Mouse (Mus musculus) kidney, postnatal 10 days (tissue): ENCODE data around the gene Hist1h3d.
A peak's percentile ranks its signal among the peaks of the same experiment; 100 is the strongest.
"Not testable (repeated sequence)": the region's sequence is repeated elsewhere in the genome, so short reads cannot be mapped to it uniquely, and the experiment has no call there.

Experiments used
- DNase-seq: peaks from one replicate; pipeline ENCODE4 v3.0.0; 2021; ENCODE audit warnings: mixed read lengths

Gene Hist1h3d

DNA sequence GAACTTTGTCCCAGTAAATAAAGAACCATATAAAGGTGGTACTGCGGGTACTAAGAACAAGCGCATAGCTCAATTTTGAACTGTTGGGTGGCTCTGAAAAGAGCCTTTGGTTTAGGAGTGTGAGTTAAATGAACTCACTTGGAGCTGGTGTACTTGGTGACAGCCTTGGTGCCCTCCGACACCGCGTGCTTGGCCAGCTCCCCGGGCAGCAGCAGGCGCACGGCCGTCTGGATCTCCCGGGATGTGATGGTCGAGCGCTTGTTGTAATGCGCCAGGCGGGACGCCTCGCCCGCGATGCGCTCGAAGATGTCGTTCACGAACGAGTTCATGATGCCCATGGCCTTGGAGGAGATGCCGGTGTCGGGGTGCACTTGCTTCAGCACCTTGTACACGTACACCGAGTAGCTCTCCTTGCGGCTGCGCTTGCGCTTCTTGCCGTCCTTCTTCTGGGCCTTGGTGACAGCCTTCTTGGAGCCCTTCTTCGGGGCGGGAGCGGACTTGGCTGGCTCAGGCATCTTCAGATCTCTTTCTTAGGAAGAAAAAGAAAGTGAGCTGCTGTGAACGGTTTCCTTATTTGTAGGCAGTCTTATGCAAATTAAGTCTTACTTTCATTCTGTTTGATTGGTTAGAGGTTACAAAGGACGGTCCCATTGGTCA lies 10.0 kb downstream of the Hist1h3d start:
- peak; percentile 68 for DNase-seq

DNA sequence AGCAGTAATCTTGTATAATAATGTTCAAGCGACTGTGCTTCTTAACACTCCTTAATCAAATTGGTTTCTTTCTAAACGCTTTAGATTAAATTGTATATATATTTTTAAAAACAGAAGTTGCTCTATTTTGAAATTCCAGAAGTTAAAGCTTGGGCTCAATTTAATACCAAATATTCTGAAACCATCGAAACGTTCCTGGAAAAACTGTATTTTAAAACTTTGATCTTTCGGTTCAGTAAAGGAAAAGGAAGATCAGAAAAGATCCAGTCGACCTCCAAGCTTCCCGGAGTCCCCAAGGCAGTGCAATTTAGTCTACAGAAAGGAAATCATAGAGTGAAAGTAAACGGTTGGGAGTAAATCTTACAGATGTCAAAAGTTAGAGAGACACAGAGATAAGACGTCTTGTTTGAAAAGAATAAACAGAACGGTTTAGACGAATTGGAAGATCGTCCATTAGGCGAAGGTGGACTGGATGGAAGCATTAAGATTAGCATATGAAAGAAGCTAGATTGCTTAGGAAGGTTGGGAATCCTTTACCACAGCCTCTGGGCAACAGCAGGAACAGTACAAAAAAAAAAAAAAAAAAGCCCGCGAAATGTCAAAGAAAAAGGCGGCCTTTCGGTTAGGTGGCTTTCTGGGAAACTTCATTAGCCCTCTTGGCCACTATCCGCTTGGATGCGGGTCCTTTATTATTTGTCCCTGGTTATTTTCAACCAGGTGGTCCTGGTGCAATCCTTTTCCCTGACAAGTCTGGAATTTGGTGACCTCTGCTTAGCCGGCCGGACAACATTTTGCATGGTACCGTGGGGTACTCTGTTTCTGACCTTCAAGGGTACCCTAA lies 10.8 kb downstream of the Hist1h3d start:
- no peak for DNase-seq

DNA sequence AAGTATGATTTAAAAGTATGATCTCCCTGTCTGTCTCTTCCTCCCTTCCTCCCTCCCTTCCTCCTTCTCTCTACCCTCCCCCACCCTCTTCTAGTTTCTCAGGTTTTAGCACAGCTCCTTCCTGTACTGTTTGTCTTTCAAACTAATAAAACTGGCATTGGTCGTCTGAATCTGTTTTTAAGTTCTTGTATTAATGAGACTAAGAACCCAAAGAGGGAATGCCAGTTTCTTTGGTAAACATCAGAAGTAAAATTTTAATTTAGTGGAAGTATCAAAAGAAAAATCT lies 11.3 kb downstream of the Hist1h3d start:
- DNase-seq = no peak

DNA sequence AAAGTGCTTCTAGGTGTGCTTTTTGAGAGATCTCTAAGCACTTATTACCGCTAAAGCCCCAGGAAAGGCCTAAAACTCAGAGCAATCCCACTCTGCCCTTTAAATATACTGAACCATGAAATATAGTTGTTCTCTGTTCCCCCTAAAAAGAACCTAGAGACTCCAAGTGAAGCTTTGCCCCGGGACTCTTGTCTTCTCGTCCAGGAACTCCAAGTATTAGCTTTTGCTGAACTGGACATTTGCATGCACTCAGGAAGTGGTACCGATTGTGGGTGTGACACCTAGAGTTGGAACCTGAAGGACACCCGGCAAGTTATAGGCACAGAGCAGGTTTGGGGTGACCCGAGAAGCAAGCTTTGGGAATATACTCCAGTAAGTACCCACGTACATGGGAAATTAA lies 15.6 kb downstream of the Hist1h3d start:
- DNase-seq = no peak

DNA sequence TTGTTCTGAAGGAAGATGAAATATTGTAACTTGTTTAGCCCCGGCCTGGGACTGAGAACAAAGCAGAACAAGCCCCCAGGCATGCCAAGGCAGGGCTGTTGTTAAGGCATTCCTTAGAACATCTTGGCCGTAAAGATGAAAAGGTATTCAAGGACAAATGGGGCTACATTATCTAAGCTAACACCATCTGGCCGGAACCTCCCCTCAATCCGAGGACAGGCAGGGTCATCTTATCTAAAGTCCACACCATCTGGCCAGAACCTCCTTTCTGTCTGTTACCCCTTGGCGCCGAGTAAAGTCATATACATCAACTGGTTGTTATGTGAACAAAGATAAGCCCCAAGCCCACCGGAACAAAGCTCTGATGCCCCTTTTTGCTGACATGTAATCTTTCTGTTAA lies 16.3 kb downstream of the Hist1h3d start:
- not testable (repeated sequence) for DNase-seq

DNA sequence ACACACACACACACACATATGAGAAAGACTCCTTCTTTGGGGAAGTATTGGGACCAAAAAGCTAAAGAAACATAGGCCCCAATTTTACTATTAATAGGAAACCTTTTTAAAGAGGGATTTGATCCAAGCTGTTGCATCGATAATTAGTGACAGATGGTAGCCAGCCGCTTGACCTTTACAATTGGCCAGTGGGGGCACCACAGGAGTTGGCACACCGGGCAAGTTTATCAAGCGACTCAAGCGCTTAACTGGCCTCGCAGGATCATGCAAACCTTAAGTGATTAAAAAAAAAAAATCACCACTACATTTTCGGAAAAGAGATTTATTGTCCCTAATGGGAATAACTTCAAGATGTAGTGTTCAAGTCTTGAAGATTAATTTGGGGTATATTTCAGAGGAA lies 17.1 kb downstream of the Hist1h3d start:
- no peak for DNase-seq

DNA sequence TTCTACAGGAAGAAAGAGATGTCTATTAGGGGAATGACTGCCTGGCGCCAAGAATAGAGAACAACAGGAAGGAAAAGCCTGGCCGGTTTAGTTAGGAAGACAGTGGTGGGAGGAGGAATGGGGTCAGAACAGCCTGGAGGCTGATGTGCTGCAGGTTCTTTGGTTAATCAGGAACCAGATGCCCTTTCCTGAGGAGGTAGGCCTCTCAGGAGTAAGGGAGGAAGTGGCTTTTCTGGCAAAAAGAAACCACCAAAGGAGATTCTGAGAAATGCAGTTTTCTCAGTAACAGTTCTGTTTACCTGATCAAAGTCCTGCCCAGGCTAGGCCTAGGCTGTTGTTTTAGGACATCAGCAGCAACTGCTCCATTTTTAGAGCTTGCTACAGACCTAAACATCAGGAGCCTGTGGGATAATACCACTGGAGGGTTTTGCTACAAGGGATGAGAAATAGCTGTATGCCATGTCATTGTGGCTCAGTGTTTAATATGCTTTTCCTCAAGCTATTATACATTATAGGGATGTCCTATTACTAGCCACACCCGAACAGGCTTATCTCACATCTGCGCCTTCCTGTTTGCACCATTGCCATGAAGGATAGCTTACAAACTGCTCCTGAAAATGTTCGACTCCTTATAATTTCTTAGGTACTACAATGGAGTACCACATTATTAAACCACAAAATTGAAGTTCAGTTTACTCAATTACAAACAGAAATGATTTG lies 17.6 kb downstream of the Hist1h3d start:
- no peak for DNase-seq

DNA sequence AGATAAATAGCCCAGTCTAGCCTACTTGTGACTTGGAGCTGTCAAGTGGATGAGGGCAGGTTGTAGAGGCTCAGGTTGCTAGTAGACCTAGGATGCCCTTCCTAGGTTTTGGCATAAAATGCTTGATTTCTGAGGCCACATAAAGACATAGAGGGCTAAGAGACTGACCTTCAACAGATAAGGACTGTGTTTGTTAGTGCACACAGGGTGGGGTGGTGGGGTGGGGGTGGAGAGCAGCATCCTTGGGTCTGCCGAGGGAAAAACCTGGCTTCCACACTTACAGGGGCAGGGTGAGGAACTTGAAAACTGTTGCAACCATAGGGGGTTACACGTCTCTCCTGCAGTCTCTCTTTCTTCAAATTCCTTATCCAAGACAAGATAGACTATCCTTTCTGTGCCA lies 19.6 kb downstream of the Hist1h3d start:
- DNase-seq = no peak

DNA sequence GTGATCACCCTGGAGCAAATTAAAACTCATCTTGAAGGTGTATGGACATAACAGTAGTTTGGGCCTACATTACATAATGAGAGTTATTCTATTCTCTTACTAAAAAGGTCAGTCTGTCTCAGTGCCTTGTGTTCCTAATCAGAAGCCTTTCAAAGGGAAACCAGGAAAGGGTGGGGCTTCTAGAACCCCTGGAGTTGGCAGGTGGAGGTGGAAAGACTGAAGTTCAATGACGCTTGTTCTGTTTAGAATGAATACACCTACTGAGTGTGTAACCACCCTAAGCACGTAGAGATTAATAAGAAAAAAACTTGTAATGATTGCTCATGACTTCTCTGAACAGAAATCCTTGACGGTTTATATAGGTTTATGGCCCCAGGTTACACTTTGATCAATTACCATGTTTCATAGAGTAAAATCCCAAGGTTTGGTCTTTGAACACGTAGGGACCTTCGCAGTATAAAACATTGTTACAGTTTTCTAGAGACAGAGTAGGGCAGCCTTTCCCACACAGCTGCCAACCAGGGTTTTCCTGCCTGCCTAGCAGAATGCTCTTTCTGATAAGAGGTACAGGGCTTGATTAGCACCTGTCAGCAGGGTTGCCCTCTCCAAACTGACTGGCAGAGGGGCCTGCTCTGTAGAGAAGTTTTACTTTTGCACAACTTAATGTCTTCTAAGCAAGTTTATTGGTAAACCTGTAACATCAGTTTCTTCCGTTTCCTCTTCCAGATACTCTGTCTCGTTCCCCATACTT lies 20.2 kb downstream of the Hist1h3d start:
- no peak for DNase-seq

DNA sequence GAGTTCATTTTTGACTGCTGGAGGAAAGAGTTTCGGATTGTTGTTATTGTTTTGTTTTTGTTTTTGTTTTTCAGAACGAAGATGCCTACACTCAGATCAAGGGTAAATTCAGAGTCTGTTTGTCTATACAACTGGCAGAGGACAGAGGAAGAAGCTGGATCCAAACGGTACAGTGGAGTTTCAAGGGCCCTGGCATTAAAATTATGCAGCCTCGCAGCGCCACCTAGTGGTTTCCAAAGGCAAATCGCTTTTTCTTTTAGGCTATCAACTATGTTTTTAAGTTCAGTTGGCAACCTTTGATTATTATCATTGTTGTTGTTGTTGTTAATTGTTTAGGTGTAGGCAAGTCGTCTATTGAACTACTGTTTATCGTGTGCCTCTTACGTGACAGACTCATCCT lies 22.4 kb downstream of the Hist1h3d start:
- DNase-seq = peak; percentile 89

DNA sequence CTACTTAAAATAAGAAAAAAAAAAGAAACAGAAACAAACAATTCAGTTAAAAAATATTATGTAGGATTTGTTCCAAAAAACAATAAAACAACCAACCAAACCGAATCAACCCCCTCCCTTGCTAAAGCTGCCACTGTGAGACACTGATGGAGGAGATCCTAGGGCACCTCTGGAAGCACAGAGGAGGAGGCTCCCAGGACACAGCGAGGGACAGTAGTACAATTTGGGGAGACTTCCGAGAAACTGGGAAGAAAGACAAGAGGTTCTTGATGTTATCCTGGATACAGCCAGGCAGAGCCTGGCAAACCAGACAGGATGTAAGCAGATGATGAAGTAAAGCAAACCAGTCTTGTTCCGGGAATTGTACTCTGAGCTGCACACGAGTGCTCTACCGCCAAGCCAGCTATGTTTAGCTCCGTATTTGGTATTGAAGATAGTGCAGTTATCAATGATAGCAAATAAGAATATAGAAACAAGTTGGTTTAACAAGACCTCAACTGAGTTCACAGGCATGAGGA lies 27.7 kb downstream of the Hist1h3d start:
- no peak for DNase-seq

DNA sequence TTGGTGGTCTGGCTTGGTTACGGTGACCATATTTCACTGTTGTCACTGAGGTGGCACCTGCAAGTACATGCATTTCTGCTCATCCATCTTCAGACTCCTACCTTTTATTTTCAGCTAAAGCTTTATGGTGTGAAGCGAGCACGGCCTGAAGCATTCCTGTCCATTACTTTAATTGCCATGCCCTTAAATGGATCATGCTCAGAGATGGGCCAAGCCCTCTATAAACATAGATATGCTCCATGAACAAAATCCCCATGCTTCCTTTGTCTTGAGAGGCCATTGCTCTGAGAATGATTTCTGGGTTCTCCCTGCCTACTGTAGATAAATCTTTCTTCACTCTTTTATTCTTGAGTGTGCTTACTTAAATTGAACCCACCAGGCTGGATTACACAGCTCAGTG lies 28.9 kb downstream of the Hist1h3d start:
- DNase-seq = no peak

DNA sequence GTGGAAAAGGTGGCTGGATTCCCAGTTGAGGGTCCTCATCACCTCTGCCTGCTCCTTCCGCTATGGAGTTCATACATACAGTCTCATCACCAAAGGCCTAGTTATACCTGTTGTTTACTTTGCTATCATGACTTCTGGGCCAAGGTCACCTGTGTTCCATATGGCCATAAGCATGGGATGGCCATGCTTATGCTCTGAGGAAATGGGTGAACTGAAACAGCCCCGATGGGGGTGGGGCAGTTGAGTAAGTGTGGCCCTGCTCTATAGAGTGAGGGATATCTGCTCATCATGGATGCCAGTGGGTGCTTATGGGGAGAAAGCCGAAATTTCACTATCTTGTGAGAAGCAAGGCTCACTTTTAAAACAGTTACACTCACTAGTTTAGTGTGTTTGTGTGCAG lies 29.5 kb downstream of the Hist1h3d start:
- no peak for DNase-seq

DNA sequence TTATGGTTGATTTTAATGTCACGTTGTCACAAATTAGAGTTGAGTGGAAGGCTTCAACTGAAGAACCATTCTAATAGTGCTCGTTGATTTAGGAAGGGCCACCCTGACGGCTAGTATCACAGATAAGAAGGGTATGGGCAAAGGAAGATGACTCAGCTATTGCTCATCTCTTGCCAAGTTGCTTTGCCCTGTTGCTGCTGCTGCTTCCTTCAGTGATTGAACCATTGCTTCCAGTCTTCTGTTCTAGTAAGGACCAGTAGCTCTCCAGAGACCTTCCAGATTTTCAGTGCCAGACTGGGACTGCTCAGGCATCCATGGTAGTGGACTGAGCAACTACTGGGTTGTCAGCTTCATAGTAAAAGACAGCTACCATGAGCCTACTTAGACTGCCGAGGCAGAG lies 33.6 kb downstream of the Hist1h3d start:
- DNase-seq = no peak

DNA sequence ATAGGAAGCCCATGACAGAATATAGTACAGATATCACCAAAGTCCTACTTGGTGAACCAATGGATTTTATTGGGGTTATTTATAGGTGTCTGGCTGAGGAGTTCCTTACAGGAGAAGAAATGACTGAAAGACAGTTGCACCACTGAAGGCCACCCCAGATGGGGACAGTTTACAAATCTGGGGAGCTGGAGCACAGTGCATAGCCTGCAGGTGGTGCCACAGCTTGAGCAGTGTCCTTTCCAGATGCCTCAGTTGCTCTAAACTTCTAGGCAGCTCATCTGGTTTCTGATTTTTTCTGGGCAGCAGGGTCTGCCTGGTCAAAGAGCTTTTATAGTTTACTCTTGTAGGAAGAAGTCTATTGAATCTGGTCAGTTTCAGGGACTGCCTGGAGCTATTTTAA lies 34.3 kb downstream of the Hist1h3d start:
- no peak for DNase-seq

DNA sequence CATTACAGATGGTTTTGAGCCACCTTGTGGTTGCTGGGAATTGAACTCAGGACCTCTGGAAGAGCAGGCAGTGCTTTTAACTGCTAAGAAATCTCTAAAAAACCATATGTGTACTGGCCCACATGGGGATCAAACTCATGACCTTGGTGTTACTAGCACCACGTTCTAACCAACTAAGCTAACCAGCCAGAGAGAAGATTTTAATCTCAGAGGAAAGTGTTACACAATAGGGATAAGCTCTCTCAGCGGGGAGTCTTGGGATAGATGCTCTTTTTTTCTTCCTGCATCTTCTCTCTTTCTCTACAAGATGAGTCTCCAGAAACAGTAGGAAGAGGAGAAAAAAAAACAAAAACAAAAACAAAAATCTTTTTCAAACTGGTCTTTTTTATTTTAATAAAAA lies 34.8 kb downstream of the Hist1h3d start:
- DNase-seq = no peak

DNA sequence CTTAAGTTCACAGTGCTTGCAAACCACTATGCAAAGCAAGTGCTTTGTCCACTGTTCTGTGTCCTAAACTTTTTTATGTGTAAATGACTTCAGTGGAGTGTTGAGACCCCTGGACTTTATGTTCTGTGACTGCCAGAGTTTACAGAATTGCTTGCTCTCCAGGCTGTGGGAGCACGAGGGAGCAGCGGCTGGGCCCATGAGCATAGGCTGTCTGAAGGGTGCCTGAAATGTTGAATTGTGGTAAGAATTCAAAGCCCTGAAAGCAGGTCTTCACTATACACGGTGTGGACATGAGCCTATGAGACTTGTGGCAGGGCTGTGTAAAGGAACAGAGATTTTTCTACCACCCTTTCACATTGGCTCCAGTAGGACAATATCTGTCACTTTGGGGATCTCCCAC lies 36.1 kb downstream of the Hist1h3d start:
- DNase-seq = no peak

DNA sequence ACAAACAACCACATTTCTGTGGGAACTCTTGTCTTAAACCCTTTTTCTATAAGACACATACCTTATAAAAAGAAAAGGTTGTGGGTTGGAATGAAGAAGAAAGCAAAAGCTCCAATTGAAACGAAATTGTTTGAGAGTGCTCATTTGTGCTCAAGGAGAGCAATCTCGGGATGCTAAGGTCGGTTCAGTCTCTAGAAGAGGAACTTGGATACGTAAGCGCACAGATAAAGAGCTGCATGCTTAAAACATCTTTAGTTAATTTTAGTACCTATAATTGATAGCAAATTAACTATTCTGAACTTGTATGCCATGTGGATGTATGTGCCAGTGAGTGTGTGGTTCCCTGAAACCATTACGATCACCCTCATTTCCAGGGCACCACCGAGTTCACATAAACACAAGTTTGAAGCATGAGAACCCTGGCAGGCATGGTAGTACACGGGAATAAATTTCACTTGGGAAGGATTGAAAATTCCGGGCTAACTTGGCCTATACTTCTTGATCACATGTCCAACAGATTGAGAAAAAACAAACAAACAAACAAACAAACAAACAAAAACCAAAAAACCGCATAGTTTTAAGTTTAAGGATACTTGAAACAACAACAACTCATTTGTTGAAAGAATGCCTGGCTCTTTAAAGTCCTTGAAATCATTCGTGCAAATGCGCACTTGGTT lies 44.6 kb downstream of the Hist1h3d start:
- no peak for DNase-seq

DNA sequence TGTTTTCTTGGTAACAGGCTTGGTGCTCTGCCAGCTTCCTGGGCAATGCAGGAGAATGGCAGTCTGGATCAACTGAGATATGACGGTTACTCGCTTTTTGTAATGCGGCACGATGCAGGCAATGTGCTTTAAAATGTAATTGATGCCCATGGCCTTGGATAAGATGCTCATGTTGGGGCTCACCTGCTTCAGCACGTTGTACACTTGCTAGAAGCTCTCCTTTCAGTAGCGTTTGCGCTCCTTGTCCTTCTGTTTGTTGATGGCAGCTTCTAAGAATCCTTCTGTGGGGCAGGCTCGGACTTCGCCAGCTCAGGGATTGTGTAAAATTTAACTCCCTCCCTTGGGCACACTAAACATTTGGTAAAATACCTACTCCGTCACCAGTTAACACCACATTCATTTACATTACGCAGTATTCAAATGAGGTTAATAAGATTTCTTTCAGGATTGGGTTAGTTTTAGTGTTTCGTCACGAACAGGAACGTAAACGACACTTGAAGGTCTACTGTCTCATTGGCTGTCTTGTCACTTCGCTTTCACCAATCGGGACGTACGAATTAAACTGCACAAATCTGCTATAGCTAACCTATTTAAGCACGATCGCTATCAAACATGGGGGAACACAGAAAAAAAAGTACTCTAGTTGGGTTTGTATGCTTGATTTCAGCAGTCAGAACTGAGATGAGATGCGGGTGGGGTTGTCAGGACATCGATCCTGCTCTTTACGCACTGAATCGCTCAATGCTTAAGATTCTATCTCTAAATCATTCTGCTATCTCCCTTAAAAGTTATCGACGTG lies 45.4 kb downstream of the Hist1h3d start, which contains the start of gene Hist1h2be:
Gene Hist1h2be (minus strand): TSS at position 392 of the 799 bp plus-strand sequence.
- peak; percentile 76 for DNase-seq

DNA sequence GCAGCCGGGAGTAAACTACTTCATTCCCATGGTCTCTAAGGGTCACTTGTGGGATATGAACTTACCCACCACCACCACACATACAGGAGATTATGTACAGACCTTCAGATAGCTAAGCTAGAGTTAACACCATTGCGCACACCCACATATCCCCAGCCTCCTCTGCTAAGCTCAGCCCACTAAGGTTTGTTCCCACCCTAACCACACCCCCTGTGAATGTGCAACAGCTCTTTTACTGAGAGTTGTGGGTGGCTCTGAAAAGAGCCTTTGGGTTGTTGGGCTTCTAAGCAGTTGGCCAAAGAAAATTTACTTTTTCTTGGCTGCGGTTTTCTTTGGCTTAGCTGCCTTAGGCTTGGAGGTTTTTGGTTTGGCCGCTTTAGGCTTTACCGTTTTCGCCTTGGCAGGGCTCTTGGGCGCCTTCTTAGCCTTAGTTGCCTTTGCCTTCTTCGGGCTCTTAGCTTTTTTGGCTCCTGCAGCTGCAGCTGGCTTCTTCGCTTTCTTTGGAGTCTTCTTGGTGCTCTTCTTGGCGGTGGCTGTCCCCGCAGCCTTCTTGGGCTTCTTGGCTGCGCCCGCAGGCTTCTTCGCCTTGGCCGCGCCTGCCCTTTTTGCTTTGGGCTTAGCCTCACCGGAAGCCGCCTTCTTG lies 46.1 kb downstream of the Hist1h3d start:
- peak; percentile 76 for DNase-seq

DNA sequence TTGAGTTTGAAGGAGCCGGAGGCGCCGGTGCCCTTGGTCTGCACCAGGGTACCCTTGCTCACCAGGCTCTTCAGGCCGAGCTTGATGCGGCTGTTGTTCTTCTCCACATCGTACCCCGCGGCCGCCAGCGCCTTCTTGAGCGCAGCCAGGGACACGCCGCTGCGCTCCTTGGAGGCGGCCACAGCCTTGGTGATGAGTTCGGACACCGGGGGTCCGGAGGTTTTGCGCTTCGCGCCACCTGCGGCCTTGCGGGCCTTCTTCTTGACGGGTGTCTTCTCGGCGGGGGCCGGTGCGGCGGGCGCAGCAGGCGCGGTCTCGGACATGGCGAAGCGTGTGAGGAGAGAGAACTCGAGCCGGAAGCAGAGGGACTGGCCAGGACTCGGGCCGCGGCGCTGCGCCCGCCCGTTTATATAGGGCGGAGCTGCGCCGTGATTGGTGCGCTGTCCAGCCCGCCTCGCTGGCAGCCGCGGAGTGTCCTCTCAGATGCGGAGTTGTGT lies 46.7 kb downstream of the Hist1h3d start, which contains the start of gene Hist1h1e:
Gene Hist1h1e (minus strand): TSS at position 384 of the 497 bp plus-strand sequence.
- DNase-seq = peak; percentile 95
